Mouse (Mus musculus): Measurements from ENCODE around the gene Slc36a2.

- peak; percentile 59 for TF ChIP-seq RAD21 (IDR thresholded peaks at IDR 0.05; ENCODE audit: low read depth, low read length)
- TF ChIP-seq HCFC1 (IDR thresholded peaks at IDR 0.05; ENCODE audit: low read depth, low read length), result no peak
- no peak for TF ChIP-seq BHLHE40 (IDR thresholded peaks at IDR 0.05; ENCODE audit: borderline replicate concordance, low read depth, low read length)
- peak; percentile 84 to 97 (median 89) for TF ChIP-seq CTCF (IDR thresholded peaks at IDR 0.05 in 2 of 3, conservative IDR thresholded peaks at IDR 0.05 in 1 of 3; ENCODE audit: control insufficient read depth in 1 of 3, insufficient read depth in 1 of 3, low read depth in 2 of 3, low read length in 3 of 3, poor library complexity in 1 of 3, severe bottlenecking in 1 of 3)
Measured at GRCm38 (mm10) chr11:55164723-55165122, 20.2 kb downstream of the Slc36a2 start.

All from MEL (cell line).